Mouse (Mus musculus): ENCODE measurements around the gene Ppm1d.

Gene Ppm1d

GRCm38 (mm10) chr11:85329167-85329894 is 18.3 kb downstream of the Ppm1d start:
- peak; percentile 61 for DNase-seq

DNA sequence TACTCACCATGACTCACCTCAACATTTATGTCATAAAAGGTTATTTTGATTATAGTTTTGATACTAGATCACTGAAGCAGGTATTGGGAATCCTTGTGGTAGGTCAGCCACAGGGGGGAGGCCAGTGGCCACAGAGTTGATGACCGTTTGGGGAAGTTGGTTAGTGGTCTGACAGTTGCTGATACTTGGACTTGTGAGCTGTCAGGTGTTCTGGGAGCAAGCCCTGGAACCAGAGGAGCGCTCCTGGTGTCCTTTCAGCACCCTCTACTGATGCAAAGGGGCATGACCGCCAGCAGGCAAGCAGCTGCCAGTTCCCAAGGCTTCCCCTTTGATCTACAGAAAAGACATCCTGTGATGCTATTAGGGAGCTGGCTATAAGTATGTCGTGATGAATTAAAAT is 23.7 kb downstream of the Ppm1d start:
- peak; percentile 68 for DNase-seq

DNA sequence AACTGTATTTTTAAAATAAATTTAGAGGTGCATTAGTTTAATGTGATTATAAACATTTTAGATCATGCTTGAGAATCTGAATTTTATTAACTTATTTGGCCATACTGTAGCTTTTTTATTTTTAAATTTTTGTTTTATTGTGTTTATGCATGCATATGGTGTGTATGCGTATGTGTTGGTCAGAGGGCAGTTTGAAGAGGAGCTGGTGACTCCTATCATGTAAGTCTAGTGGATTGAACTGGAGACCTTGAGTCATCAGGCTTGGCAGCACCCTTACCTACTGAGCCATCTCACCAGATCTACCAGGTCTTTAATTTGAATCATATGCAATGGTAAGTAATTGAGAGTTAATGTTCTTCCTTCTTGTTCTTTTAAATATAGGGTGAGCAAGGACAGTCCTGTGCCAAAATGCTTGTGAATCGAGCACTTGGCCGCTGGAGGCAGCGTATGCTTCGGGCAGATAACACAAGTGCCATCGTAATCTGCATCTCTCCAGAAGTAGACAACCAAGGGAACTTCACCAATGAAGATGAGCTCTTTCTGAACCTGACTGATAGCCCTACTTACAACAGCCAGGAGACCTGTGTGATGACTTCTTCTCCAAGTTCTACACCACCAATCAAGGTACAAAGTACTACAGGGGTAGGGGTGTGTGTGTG is 28.3 kb downstream of the Ppm1d start:
- DNase-seq = no peak

DNA sequence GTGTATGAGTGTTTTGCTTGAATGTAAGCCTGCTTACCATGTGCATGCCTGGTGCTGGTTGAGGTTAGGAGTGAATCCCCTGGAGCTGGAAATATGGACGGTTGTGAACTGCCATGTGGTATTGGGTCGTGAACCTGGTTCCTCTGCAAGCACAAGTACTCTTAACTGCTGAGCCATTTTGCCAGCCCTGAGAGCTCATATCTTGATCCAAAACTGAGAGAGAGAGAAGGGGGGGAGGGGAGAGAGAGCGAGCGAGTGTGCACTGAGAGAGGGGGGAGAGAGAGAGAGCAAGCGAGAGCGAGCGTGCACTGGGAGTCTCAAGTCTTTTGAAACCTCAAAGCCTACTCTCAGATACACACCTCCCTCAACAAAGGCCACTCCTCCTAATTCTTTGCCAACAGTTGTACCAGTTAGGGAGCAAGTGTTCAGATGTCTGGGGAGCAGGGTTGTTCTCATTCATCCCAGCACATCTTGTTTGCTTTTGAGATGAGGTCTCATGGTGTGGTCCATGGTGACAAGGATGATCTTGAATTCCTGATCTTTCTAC is 29.1 kb downstream of the Ppm1d start:
- no peak for DNase-seq

DNA sequence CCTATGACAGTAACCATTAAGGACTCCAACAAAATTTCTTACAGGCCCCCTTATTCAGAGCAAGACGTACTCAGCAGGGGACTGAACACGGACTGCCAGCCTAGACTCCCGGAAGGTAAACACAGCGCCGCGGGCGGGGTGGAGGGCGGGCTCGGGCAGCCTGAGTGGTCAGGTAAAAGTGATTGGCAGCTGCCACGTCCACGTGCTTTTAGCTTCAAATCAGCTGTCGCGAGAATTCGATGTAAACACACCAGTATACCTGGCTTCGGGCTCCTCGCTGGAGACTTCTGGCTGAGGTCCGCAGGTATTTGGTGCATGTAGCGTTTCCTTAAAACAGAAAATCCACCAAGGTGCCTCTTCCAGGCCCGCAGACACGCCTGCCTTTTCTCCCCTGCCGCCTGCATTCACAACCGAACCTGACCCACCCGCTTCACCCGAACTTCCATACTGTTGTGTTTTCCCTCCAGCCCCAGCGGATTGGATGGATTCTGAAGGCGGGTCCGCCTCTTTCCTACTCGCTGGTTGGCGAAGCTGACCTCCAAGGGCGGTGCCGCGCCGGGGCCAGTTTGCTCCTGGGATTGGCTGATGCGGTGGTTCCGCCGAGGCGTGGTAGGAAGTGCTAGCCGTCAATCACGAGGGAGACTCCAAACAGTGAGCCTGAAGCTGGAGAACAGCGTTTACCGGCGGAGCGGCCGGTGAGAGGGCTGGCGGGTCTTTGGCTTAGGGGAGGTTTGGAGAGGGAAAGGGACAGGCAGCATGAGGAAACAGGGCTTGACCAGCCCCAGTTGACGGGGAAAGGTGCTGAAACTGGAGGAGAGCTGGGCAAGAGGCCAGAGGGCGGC is 41.7 kb downstream of the Ppm1d start, which contains the start of gene Bcas3:
Gene Bcas3, plus strand, starts transcription at position 629 of the 842 bp plus-strand sequence.
- peak; percentile 99 for DNase-seq

DNA sequence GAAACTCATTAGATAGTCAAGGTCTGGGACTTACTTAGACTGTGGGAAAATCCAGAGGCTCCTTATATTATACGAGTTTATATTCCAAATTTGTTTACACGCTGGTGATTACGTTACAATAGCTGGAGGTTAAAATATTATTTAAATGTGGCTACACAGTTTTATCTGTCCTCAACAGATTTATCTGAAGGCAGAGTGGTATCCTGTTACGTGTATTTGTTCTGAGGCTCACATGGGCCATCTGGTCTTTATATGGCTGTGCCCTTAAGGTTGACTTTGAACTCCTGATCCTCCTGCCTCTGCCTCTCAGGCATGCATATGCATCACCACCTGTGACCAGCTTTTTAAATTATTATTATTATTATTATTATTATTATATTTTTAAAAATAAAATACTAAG is 42.8 kb downstream of the Ppm1d start:
- no peak for DNase-seq

- DNase-seq = no peak
Measured at GRCm38 (mm10) chr11:85359641-85360040, 48.6 kb downstream of the Ppm1d start.

DNA sequence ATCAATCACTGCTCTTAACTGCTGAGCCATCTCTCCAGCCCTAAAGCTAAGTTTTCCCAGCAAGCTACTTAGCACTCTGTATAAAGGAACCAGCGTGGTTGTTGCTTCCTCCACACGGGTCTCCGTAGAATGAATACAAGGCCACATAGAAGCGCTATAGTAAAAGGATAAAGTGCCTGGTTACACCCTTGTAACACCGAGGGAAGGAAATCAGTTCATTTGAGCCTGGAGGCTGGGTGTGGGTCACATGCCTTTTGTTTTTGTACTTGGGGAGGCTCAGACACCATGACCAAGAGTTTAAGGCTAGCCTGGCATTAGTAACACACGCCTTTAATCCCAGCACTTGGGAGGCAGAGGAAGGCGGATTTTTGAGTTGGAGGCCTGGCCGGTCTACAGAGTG is 50.6 kb downstream of the Ppm1d start:
- DNase-seq = no peak

DNA sequence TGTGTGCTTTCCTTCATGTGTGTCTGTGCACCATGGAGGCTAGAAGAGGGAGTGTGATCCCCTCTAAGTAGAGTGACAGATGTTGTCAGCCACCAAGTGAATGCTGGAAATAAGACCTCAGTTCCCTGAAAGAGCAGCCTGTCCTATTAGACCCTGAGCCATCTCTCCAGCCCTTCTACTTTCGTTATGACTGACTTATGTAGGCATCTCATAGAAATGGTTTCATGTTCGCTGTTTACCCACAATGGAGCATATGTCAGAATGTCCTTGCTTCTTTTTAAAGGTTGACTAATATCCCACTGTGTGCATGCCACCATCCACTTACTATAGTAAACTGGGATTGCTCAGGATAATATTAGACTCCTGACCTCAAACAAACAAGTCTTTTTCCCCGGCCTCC is 55.1 kb downstream of the Ppm1d start:
- DNase-seq = no peak

- DNase-seq = no peak
Measured at GRCm38 (mm10) chr11:85367823-85368222, 56.8 kb downstream of the Ppm1d start.

GRCm38 (mm10) chr11:85379091-85379490 is 68.0 kb downstream of the Ppm1d start:
- DNase-seq = no peak

DNA sequence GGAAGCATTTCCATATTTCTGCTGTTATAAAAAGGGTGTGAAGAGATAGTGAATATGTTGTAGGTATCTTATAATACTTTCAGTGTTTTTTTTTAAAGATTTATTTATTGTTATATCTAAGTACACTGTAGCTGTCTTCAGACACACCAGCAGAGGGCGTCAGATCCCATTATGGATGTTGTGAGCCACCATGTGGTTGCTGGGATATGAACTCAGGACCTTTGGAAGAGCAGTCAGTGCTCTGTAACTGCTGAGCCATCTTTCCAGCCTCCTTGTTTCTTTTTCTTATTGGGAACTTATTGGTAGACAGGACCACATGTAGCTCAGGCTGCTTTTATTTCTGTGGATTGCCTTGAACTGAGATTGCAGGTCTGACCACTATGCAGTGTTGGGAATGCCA is 69.0 kb downstream of the Ppm1d start:
- DNase-seq = no peak

GRCm38 (mm10) chr11:85382055-85382454 is 71.0 kb downstream of the Ppm1d start:
- DNase-seq = peak; percentile 85

GRCm38 (mm10) chr11:85383975-85384821 is 73.2 kb downstream of the Ppm1d start:
- no peak for DNase-seq

DNA sequence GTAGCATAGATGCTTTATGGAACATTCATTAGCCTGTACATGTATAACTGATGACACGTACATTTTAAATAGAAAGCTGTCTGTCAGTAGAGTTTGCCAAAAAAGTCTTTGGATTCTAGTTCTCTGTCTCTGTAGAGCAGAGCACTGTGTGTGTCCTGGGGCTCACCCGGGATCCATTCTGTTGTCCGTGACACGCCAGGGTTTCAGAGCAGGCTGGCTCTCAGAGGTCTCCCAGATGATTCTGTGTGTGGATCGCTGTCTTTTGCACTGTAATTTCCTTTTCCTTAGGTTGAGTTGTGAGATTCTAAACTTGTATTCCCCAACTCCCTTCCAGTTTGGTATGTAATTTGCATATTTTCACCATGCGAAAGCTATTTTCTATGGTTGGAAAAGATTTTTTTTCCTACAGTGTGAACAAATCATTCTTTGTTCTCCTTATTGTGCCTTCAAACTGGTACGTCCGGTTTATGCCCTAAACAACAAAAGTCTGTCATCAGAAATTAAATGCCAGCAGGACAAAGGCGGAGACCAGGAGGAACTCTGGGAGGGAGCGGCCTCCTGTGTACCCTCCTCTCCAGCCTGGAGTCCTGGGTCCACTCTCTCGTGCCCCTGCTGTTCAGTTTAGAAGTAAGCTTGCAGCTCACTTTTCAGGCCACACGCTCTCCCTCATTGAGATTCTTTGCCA is 81.3 kb downstream of the Ppm1d start:
- peak; percentile 43 for DNase-seq

- peak; percentile 33 for DNase-seq
Measured at GRCm38 (mm10) chr11:85392864-85393220, 81.8 kb downstream of the Ppm1d start.

DNA sequence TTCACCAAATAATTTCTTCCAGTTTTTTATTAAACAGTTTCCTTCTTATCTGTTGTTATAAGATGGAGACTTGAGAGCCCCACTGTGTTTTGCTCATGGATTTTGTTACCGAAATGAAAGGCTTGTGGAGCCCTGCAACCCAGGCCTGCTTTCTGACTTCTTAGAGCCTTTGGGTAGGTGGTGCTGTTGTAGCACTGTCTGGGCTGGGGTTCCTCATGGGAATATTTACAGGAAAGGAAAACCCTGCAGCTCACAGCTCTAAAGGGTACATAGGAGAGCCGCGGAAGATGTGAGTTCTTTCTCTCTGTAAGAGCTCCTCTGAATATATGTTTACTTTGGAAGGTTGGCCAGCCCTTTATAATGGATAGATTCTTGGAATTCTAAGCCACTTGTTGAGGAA is 82.9 kb downstream of the Ppm1d start:
- DNase-seq = peak; percentile 29

DNA sequence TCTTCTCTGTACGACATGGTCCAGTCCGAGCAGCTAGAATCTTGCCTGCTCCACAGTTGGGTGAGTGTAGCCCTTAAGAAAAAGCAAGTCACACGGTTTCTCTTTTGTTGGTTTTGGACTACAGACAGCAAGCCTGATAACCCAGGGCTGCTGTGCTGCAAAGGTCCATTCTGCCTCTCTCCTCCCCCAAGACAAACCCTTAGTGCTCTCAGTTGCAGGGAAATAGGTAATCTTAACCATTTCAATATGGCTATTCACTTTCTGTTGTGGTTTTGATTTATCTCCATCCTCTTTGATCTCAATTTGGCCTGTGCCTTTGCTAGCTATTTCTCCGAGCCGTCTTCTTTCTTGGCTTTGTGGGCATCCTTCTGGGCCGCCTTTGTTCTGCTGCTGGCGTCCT is 84.3 kb downstream of the Ppm1d start:
- DNase-seq = peak; percentile 8

Data from kidney, postnatal 14 days (tissue).